Mouse (Mus musculus): ENCODE results near the gene Ccdc84. TPM values are rescaled to one million over a fixed set of nuclear protein-coding genes. Genes with fewer than 3 reads are reported as not detected.
"Not testable (repeated sequence)": the region's sequence is repeated elsewhere in the genome, so short reads cannot be mapped to it uniquely, and the experiment has no call there.

Ccdc84 gene
- total and polyA plus RNA-seq, 2 experiments from 2014 or later, result 24.5 to 25.2 TPM

GRCm38 (mm10) chr9:44417156-44417891 lies 1.0 kb downstream of the Ccdc84 start:
- peak overlapping the region; percentile 98 for H3K4me2 ChIP-seq (ENCODE audit: low read depth)
- H3K27ac ChIP-seq (ENCODE audit: low read depth, low read length), result peak overlapping the region; percentile 77; the same call in 1 of the 2 replicates
- H3K9ac ChIP-seq, result peak overlapping the region; percentile 76
- peak overlapping the region; percentile 72 for H3K4me3 ChIP-seq (ENCODE audit: low read depth, low read length)
- 8% methylated on average over 26 of the region's 26 CpGs for WGBS
- TF ChIP-seq CTCF (IDR thresholded peaks at IDR 0.05; ENCODE audit: low read depth), result no peak
- no peak for DNase-seq
- peaks cover 6% of the 10 kb centered on the region; the same call in 1 of the 2 replicates for H3K4me1 ChIP-seq (ENCODE audit: insufficient read depth)
- peak; percentile 26; the same call in 1 of the 2 replicates for ATAC-seq
- no peaks in the 10 kb centered on the region for H3K27me3 ChIP-seq (ENCODE audit: insufficient read depth, low read length)
- H3K36me3 ChIP-seq (ENCODE audit: insufficient read depth), result peaks cover 10% of the 10 kb centered on the region
- H3K9me3 ChIP-seq (ENCODE audit: low read length), result no peaks in the 10 kb centered on the region

DNA sequence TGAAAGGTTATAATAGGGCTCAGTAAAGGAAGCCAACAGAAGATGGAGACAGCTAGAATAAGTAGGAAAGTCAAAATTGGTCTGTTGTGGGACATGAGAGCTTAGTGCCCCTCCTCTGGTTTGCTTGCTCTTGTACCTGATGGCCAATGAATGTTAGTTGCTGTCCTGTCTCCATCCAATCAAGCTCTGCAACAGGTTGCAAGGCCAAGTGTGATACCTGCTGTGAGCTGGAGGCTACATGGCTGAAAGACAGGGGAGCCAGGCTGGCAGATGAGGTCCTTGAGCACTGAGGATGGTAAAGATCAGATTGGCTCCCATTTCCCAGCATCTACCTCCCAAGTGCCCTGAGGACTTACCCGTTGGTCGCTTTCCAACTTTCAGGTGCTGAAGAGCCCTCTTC lies 5.6 kb downstream of the Ccdc84 start:
- no peak overlapping the region for H3K9ac ChIP-seq
- H3K4me1 ChIP-seq (ENCODE audit: insufficient read depth), result peaks cover 10% of the 10 kb centered on the region; the same call in 1 of the 2 replicates
- DNase-seq, result no peak
- TF ChIP-seq CTCF (IDR thresholded peaks at IDR 0.05; ENCODE audit: low read depth), result no peak
- H3K4me3 ChIP-seq (ENCODE audit: low read depth, low read length), result no peak overlapping the region
- no peak overlapping the region for H3K27ac ChIP-seq (ENCODE audit: low read depth, low read length)
- H3K27me3 ChIP-seq (ENCODE audit: insufficient read depth, low read length), result no peaks in the 10 kb centered on the region
- no peak for ATAC-seq
- 85% methylated on average over 2 of the region's 2 CpGs for WGBS
- no peak overlapping the region for H3K4me2 ChIP-seq (ENCODE audit: low read depth)
- no peaks in the 10 kb centered on the region for H3K9me3 ChIP-seq (ENCODE audit: low read length)
- H3K36me3 ChIP-seq (ENCODE audit: insufficient read depth), result peaks cover 38% of the 10 kb centered on the region

DNA sequence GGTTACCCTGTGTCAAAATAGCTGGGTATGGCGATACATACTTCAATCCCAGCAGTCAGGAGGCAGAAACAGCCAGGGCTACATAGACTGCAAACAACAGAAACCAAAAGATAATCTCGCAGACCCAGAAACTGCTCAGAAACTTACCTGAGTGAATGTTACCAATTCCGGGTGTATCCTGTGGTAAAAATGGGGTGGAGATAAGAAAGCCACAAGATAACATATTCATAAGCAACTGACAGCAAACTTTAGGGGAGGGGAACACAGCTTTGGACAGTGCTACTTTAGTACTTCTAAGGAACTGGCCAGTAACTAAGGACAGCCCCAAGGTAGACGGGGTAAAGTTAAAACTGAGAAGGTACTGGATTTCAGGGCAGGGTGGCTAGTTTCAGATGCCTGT lies 6.1 kb downstream of the Ccdc84 start:
- no peak for TF ChIP-seq CTCF (IDR thresholded peaks at IDR 0.05; ENCODE audit: low read depth)
- Histone ChIP-seq H3K9ac (no peak overlapping the region), H3K36me3 (ENCODE audit: insufficient read depth) (peaks cover 38% of the 10 kb centered on the region), H3K9me3 (ENCODE audit: low read length) (no peaks in the 10 kb centered on the region), H3K4me2 (ENCODE audit: low read depth) (no peak overlapping the region), H3K27ac (ENCODE audit: low read depth, low read length) (no peak overlapping the region), H3K4me3 (ENCODE audit: low read depth, low read length) (no peak overlapping the region), H3K27me3 (ENCODE audit: insufficient read depth, low read length) (no peaks in the 10 kb centered on the region), H3K4me1 (ENCODE audit: insufficient read depth) (peaks cover 8% of the 10 kb centered on the region; the same call in 1 of the 2 replicates)
- ATAC-seq, result no peak
- DNase-seq, result no peak
- 86% methylated on average over 4 of the region's 4 CpGs for WGBS

- no peak overlapping the region for H3K4me3 ChIP-seq (ENCODE audit: low read depth, low read length)
- peaks cover 38% of the 10 kb centered on the region for H3K36me3 ChIP-seq (ENCODE audit: insufficient read depth)
- no peaks in the 10 kb centered on the region for H3K9me3 ChIP-seq (ENCODE audit: low read length)
- TF ChIP-seq CTCF (IDR thresholded peaks at IDR 0.05; ENCODE audit: low read depth), result no peak
- WGBS, result 94% methylated on average over 1 of the region's 1 CpGs
- no peak overlapping the region for H3K4me2 ChIP-seq (ENCODE audit: low read depth)
- no peaks in the 10 kb centered on the region for H3K27me3 ChIP-seq (ENCODE audit: insufficient read depth, low read length)
- no peak for DNase-seq
- H3K4me1 ChIP-seq (ENCODE audit: insufficient read depth), result 0 out of 2 replicates have a peak, but pooled peaks cover 3% of the 10 kb centered on the region
- H3K9ac ChIP-seq, result no peak overlapping the region
- H3K27ac ChIP-seq (ENCODE audit: low read depth, low read length), result no peak overlapping the region
- ATAC-seq, result no peak
These were observed 6.7 kb downstream of the Ccdc84 start for GRCm38 (mm10) chr9:44411601-44412130.

DNA sequence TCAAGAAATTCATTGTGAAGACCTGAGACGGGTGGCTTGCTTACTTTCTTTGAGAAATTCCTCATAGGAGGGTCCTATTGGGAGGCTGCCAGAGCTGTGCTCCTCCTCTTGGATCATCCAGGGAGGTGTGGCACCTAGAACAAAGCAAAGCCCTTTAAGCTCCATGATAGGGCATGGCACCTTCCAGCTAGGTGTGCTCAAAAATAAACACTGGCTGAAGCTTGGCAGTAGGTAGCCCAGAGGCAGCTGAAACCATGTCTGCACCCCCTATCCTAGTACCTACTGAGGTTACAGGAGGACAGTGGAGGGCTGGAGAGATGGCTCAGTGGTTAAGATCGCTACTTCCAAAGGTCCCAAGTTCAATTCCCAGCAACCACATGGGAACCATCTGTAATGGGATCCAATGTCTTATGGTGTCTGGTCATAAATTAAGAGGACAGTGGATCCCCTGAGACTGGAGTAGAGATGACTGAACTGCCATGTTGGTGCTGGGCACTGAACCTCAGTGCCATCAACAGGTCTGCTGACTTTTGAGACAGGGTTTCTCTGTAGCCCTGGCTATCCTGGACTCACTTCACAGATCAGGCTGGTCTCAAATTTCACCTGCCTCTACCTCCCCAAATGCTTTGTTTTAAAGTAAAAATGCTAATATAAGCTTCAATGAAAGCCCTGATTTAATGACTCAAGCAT lies 7.6 kb downstream of the Ccdc84 start:
- peaks cover 38% of the 10 kb centered on the region for H3K36me3 ChIP-seq (ENCODE audit: insufficient read depth)
- peaks cover 7% of the 10 kb centered on the region; the same call in 1 of the 2 replicates for H3K4me1 ChIP-seq (ENCODE audit: insufficient read depth)
- ATAC-seq (no peak), DNase-seq (no peak)
- H3K4me2 ChIP-seq (ENCODE audit: low read depth), result no peak overlapping the region
- H3K9ac ChIP-seq, result no peak overlapping the region
- H3K4me3 ChIP-seq (ENCODE audit: low read depth, low read length), result no peak overlapping the region
- no peaks in the 10 kb centered on the region for H3K9me3 ChIP-seq (ENCODE audit: low read length)
- no peaks in the 10 kb centered on the region for H3K27me3 ChIP-seq (ENCODE audit: insufficient read depth, low read length)
- TF ChIP-seq CTCF (IDR thresholded peaks at IDR 0.05; ENCODE audit: low read depth), result no peak
- 75% methylated on average over 2 of the region's 2 CpGs for WGBS
- H3K27ac ChIP-seq (ENCODE audit: low read depth, low read length), result no peak overlapping the region

GRCm38 (mm10) chr9:44408693-44409092 lies 9.7 kb downstream of the Ccdc84 start:
- not testable (repeated sequence) for DNase-seq; H3K4me1 ChIP-seq (ENCODE audit: insufficient read depth); H3K9me3 ChIP-seq (ENCODE audit: low read length); ATAC-seq; H3K9ac ChIP-seq; H3K27ac ChIP-seq (ENCODE audit: low read depth, low read length); H3K27me3 ChIP-seq (ENCODE audit: insufficient read depth, low read length)
- Histone ChIP-seq H3K4me3 (ENCODE audit: low read depth, low read length) (peak overlapping the region; percentile 77), H3K4me2 (ENCODE audit: low read depth) (peak overlapping the region; percentile 76), H3K36me3 (ENCODE audit: insufficient read depth) (peaks cover 53% of the 10 kb centered on the region)
- 86% methylated on average over 9 of the region's 9 CpGs for WGBS

GRCm38 (mm10) chr9:44407752-44408097 lies 10.6 kb downstream of the Ccdc84 start:
- peaks cover 7% of the 10 kb centered on the region; the same call in 1 of the 2 replicates for H3K4me1 ChIP-seq (ENCODE audit: insufficient read depth)
- 2% methylated on average over 24 of the region's 24 CpGs for WGBS
- ATAC-seq, result peak; percentile 42
- H3K4me2 ChIP-seq (ENCODE audit: low read depth), result peak overlapping the region; percentile 76
- peaks cover 54% of the 10 kb centered on the region for H3K36me3 ChIP-seq (ENCODE audit: insufficient read depth)
- H3K27ac ChIP-seq (ENCODE audit: low read depth, low read length), result peak overlapping the region; percentile 97
- no peak for TF ChIP-seq CTCF (IDR thresholded peaks at IDR 0.05; ENCODE audit: low read depth)
- H3K27me3 ChIP-seq (ENCODE audit: insufficient read depth, low read length), result no peaks in the 10 kb centered on the region
- H3K9ac ChIP-seq, result peak overlapping the region; percentile 82
- H3K9me3 ChIP-seq (ENCODE audit: low read length), result no peaks in the 10 kb centered on the region
- no peak for DNase-seq
- H3K4me3 ChIP-seq (ENCODE audit: low read depth, low read length), result peak overlapping the region; percentile 77
